Mouse (Mus musculus) limb, embryonic 11.5 days (tissue): ENCODE results near the gene Gsdme. TPM values are rescaled to one million over a fixed set of nuclear protein-coding genes. Genes with fewer than 3 reads are reported as not detected.

Experiments
- ATAC-seq: fragments of 200-750 bp; cut with Nextera tagmentation; 2 replicates; pipeline ENCODE4 v1.8.0; 2017; ENCODE audit warnings: low read depth; ENCODE audit not compliant: insufficient number of reproducible peaks, low FRiP score, low TSS enrichment
- DNase-seq: peaks from one replicate; pipeline ENCODE4 v3.0.0-alpha.2; 2015; ENCODE audit warnings: low spot score
- H3K27ac ChIP-seq: fragments of 300-500 bp; sonication (generic); replicated peaks from 2 replicates; pipeline ENCODE4 v1.5.1; 2014; ENCODE audit warnings: low read depth, mild to moderate bottlenecking, low read length
- H3K27me3 ChIP-seq: fragments of 300-500 bp; sonication (generic); 2 replicates; pipeline ENCODE4 v1.6.1; 2014; ENCODE audit warnings: mild to moderate bottlenecking, low read length, mixed read lengths; ENCODE audit not compliant: control insufficient read depth, insufficient read depth
- H3K36me3 ChIP-seq: fragments of 300-500 bp; sonication (generic); 2 replicates; pipeline ENCODE4 v1.6.1; 2014; ENCODE audit warnings: mild to moderate bottlenecking, low read length, moderate library complexity, mixed read lengths; ENCODE audit not compliant: control insufficient read depth, insufficient read depth
- H3K4me1 ChIP-seq: fragments of 300-500 bp; sonication (generic); 2 replicates; pipeline ENCODE4 v1.6.1; 2014; ENCODE audit warnings: low read length, mixed read lengths; ENCODE audit not compliant: control insufficient read depth, insufficient read depth
- H3K4me2 ChIP-seq: fragments of 300-500 bp; sonication (generic); 2 replicates; pipeline ENCODE4 v1.6.1; 2014; ENCODE audit warnings: low read depth, mild to moderate bottlenecking, moderate library complexity; ENCODE audit not compliant: severe bottlenecking
- H3K4me3 ChIP-seq: fragments of 300-500 bp; sonication (generic); 2 replicates; pipeline ENCODE4 v1.5.1; 2014; ENCODE audit warnings: low read depth, low read length
- H3K9ac ChIP-seq: fragments of 300-500 bp; sonication (generic); 2 replicates; pipeline ENCODE4 v1.6.1; 2014; ENCODE audit warnings: mild to moderate bottlenecking, low read length
- H3K9me3 ChIP-seq: fragments of 300-500 bp; sonication (generic); 2 replicates; pipeline ENCODE4 v1.6.1; 2016; ENCODE audit warnings: low read length; ENCODE audit not compliant: control insufficient read depth
- WGBS: fragments of 180-500 bp; shearing (Covaris S2); extraction: QIAGEN DNeasy Blood & Tissue Kit; methylation state at CpG from one replicate; pipeline ENCODE4 v1.1.7; 2014; 5-methylcytosine and 5-hydroxymethylcytosine counted together
- polyA plus RNA-seq: library from polyadenylated mRNA; unstranded; fragments of >200 nt; fragmentation: Nextera tagmentation; extraction: Ambion mirVana; gene quantifications from 2 replicates; pipeline ENCODE4 v1.2.1, GENCODE M21; 2014

The Gsdme gene
- polyA plus RNA-seq, 1 experiment from 2014 or later = 43.1 TPM

DNA sequence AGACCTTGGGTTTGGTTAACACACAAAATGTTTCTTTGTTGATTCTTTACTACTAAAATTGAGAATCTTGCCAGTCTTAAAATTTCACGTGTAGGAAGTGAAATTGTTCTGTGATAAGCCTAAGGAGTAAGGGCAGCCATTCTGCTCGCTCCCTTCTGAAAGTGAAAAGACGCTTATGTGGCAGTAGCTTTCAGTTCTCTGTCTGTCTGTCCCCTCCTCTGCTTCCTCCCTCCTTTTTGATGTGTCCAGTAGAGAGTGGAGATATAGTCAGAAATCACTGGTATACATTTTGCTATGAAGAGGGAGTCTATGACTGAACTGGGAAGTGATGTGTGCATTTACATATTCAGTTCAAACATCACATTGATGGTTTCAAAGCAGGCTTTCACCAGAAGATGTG is 70.8 kb downstream of the Gsdme start:
- Histone ChIP-seq H3K4me2 (no peak overlapping the region), H3K9me3 (no peaks in the 10 kb centered on the region), H3K36me3 (peaks cover 2% of the 10 kb centered on the region; the same call in 1 of the 2 replicates), H3K27ac (no peak overlapping the region), H3K4me1 (no peaks in the 10 kb centered on the region), H3K4me3 (no peak overlapping the region), H3K27me3 (no peaks in the 10 kb centered on the region), H3K9ac (no peak overlapping the region)
- no peak for ATAC-seq
- WGBS = 90% methylated on average over 3 of the region's 3 CpGs
- DNase-seq = no peak

GRCm38 (mm10) chr6:50192169-50192568 is 71.5 kb downstream of the Gsdme start:
- Histone ChIP-seq H3K9ac (no peak overlapping the region), H3K4me2 (no peak overlapping the region), H3K9me3 (no peaks in the 10 kb centered on the region), H3K27ac (no peak overlapping the region), H3K4me1 (no peaks in the 10 kb centered on the region), H3K36me3 (peaks cover 2% of the 10 kb centered on the region; the same call in 1 of the 2 replicates), H3K4me3 (no peak overlapping the region), H3K27me3 (no peaks in the 10 kb centered on the region)
- 86% methylated on average over 1 of the region's 1 CpGs for WGBS
- DNase-seq = no peak
- no peak for ATAC-seq

DNA sequence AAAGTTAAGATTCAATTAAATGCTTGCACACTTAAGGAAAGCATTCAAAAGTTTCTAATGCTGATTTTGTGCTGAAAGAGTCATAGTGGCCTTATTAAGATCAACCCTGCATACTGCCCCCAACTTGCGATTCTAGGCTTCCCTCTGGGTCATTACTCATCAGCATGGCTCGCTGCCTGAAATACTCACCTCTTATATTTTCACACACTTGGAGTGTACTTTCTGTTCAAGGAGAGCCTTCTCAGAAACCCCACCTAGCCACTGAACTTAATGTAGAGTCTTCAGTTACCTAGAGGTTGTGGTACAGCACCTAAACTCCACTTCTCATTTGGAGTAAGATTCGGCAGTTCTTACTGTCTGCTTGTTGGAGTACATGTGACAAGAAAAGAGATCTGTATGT is 72.1 kb downstream of the Gsdme start:
- DNase-seq (no peak), ATAC-seq (no peak)
- Histone ChIP-seq H3K9me3 (no peaks in the 10 kb centered on the region), H3K4me2 (no peak overlapping the region), H3K27ac (no peak overlapping the region), H3K4me3 (no peak overlapping the region), H3K36me3 (peaks cover 2% of the 10 kb centered on the region; the same call in 1 of the 2 replicates), H3K4me1 (no peaks in the 10 kb centered on the region), H3K9ac (no peak overlapping the region), H3K27me3 (no peaks in the 10 kb centered on the region)
- WGBS = 92% methylated on average over 3 of the region's 3 CpGs

- no peak overlapping the region for H3K4me2 ChIP-seq
- H3K4me1 ChIP-seq = no peaks in the 10 kb centered on the region
- no peak overlapping the region for H3K4me3 ChIP-seq
- H3K27ac ChIP-seq = no peak overlapping the region
- H3K9me3 ChIP-seq = no peaks in the 10 kb centered on the region
- H3K36me3 ChIP-seq = peaks cover 1% of the 10 kb centered on the region; the same call in 1 of the 2 replicates
- ATAC-seq (no peak), DNase-seq (no peak)
- H3K9ac ChIP-seq = no peak overlapping the region
- no peaks in the 10 kb centered on the region for H3K27me3 ChIP-seq
Measured at GRCm38 (mm10) chr6:50189376-50189775, 74.3 kb downstream of the Gsdme start.

- H3K36me3 ChIP-seq = no peaks in the 10 kb centered on the region
- H3K27ac ChIP-seq = no peak overlapping the region
- no peaks in the 10 kb centered on the region for H3K9me3 ChIP-seq
- H3K9ac ChIP-seq = no peak overlapping the region
- DNase-seq (no peak), ATAC-seq (no peak)
- WGBS = 90% methylated on average over 4 of the region's 4 CpGs
- H3K4me2 ChIP-seq = no peak overlapping the region
- no peaks in the 10 kb centered on the region for H3K27me3 ChIP-seq
- no peak overlapping the region for H3K4me3 ChIP-seq
- H3K4me1 ChIP-seq = no peaks in the 10 kb centered on the region
Measured at GRCm38 (mm10) chr6:50187955-50188354, 75.7 kb downstream of the Gsdme start.

GRCm38 (mm10) chr6:50180189-50180588 is 83.5 kb downstream of the Gsdme start:
- ATAC-seq (no peak), DNase-seq (no peak)
- Histone ChIP-seq H3K9ac (no peak overlapping the region), H3K27ac (no peak overlapping the region), H3K36me3 (no peaks in the 10 kb centered on the region), H3K9me3 (no peaks in the 10 kb centered on the region), H3K27me3 (no peaks in the 10 kb centered on the region), H3K4me3 (no peak overlapping the region), H3K4me1 (no peaks in the 10 kb centered on the region), H3K4me2 (no peak overlapping the region)
- WGBS = 91% methylated on average over 4 of the region's 4 CpGs

GRCm38 (mm10) chr6:50175736-50176135 is 87.9 kb downstream of the Gsdme start:
- ATAC-seq = no peak
- no peaks in the 10 kb centered on the region for H3K27me3 ChIP-seq
- 84% methylated on average over 1 of the region's 1 CpGs for WGBS

GRCm38 (mm10) chr6:50169771-50170170 is 93.9 kb downstream of the Gsdme start:
- peaks cover 2% of the 10 kb centered on the region; the same call in 1 of the 2 replicates for H3K9me3 ChIP-seq
- no peak overlapping the region for H3K4me3 ChIP-seq
- H3K9ac ChIP-seq = no peak overlapping the region
- no peak overlapping the region for H3K27ac ChIP-seq
- no peak for ATAC-seq
- no peak for DNase-seq
- no peaks in the 10 kb centered on the region for H3K27me3 ChIP-seq
- no peaks in the 10 kb centered on the region; the same call in 1 of the 2 replicates for H3K36me3 ChIP-seq
- H3K4me2 ChIP-seq = no peak overlapping the region
- H3K4me1 ChIP-seq = no peaks in the 10 kb centered on the region

More at GRCm38 (mm10) chr6:50175736-50176135, 87.9 kb downstream of the Gsdme start:
- Histone ChIP-seq H3K36me3 (no peaks in the 10 kb centered on the region; the same call in 1 of the 2 replicates), H3K4me1 (no peaks in the 10 kb centered on the region), H3K27ac (no peak overlapping the region), H3K4me2 (no peak overlapping the region), H3K9me3 (peaks cover 2% of the 10 kb centered on the region; the same call in 1 of the 2 replicates), H3K4me3 (no peak overlapping the region), H3K9ac (no peak overlapping the region)
- DNase-seq = no peak

DNA sequence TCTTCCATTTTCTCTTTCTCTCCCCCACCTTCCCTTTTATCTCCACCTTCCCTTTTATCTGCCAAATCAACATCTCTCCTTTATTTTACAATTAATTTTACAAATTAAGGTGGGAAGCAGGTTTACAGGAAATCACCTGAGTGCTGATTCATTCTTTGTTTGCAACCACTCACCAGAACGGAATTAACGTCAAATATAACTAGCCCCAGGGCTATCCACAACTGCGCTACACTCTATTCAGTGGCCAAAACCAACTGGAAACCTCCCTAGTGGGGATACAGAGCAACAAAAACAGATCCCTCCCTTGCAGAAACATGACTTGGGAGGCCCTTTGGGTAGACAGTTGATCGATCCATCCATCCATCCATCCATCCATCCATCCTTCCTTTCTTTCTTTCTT is 94.8 kb downstream of the Gsdme start:
- Histone ChIP-seq H3K9ac (no peak overlapping the region), H3K27ac (no peak overlapping the region), H3K4me2 (no peak overlapping the region), H3K4me3 (no peak overlapping the region), H3K27me3 (no peaks in the 10 kb centered on the region), H3K9me3 (peaks cover 2% of the 10 kb centered on the region; the same call in 1 of the 2 replicates), H3K4me1 (no peaks in the 10 kb centered on the region), H3K36me3 (no peaks in the 10 kb centered on the region; the same call in 1 of the 2 replicates)
- 90% methylated on average over 4 of the region's 4 CpGs for WGBS
- ATAC-seq (no peak), DNase-seq (no peak)
